Mouse (Mus musculus) NIH3T3 (cell line): ENCODE measurements around the gene Gm6760.

Source experiments
- DNase-seq: peaks from one replicate; pipeline ENCODE4 v3.0.0-alpha.2; 2012; ENCODE audit warnings: low read depth

Gm6760 gene

GRCm38 (mm10) chrX:64152098-64152497 lies at the start of gene Gm6760:
Gene Gm6760, minus strand, starts transcription at chrX:64152198.
- DNase-seq, result no peak

DNA sequence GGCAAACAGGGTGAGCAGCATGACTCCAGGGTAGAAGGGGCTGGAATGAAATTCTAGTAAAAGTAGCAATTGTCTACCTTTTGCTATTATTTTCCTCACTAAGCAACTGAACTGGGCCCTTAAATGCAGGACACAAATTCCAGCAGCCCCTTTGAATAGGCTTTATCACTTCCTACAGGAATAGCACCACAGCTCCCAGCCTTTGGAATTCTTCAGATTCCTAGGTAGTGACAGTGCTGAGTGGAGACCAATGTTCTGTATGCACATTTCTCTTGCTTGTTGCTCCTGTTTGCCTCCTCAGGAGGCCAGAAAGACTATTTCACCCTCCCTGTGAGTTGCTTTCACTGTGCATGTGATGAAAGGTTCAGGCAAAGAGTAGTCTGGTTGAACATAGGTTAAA lies 29.2 kb upstream of the Gm6760 start:
- no peak for DNase-seq

DNA sequence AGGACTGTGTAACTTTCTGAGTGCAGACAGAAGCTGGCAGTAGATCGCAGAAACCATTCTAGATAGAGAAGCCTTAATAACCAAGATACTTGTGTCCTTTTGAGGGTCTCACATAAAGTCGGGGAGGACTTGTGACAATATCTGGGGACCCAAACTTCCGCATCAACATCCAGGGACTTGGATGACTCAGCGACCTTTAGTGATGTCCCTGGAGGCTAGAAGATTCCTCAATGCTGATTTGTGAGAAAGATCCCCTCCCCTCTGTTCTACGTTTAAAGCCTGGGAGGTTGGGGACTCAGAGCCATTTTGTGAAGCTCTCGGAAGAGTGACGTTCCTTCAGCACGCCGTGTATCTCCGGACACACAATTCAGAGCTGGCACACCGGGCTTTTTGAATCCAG lies 21.2 kb upstream of the Gm6760 start, which contains the start of gene 3830417A13Rik:
3830417A13Rik (plus strand) TSS at position 301 of the 400 bp plus-strand sequence.
- DNase-seq, result no peak
